Mouse (Mus musculus) lung, postnatal 4 days (tissue): Measurements from ENCODE around the gene Ddx27.

Experiments used
- DNase-seq, 2 experiments: peaks; one replicate each; pipeline ENCODE4 v3.0.0; 2021

Gene Ddx27

DNA sequence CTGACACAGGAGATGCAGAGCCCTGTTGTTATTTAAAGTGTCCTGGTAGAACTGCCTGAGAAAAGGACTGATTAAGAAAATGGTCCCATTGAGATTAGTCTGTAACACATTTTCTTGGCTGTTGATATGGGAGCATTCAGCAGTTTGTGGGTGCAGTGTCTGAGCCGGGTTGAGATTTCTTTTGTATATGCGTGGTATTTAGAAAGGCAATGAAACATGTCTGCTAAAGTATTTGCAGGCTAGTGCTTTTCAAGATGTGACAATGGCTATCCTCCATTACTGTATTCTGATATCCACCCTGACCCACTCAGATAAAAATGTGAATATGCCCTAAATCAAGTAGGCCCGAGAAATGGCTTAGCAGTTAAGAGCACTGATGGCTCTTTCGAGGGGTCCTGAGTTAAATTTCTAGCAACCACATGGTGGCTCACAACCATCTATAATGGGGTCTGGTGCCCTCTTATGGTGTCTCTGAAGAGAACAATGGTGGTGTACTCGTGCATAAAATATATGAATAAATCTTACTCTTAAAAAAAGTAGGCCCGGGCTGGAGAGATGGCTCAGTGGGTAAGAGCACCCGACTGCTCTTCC is 49.0 kb downstream of the Ddx27 start:
- no peak for DNase-seq

DNA sequence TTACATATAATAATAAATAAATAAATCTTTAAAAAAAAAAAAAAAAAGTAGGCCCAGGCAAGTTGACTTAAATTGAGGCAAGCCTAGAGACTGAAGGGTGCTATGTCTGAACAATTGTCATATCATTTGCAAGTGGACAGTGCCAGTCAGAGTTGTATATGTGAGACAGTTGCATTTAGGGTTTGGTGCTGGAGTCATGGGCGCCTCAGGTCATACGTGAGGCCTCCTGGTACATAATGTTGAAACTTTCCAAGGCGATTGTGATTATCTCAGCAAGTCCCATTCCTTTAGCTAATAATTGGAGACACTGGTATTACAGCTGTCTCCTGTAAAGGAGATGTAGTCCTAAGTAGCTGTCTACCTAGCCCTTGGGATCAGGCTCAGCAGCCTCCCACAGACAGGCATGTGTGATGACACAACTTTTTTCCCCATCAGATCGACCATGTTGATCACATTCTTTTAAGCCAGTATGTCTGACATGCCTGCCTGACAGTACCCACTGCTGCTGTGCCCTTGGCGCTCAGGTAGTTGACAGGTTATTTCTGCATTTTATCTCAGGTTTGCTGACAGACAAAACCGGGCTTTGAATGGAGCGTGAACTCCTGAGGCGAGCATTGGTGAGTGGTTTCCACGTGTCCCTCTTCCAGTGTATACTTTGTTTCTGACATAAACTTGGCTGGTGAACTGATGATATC is 49.8 kb downstream of the Ddx27 start:
- DNase-seq = no peak

DNA sequence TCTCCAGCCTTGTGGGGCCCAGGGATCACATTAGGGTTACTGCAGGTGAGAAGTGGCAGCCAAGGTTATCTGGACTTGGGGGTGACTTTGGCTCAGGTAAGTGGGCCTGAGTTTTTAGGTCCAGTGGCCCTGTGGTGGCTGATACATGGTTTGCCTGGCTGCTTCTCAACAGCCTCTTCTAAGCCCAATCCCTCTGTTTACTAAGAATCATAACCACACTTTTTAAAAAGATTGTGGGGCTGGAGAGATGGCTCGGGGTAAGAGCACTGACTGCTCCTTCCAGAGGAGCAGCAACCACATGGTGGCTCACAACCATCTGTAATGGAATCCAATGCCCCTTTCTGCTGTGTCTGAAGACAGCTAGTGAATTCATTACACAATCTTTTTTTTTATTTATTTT is 51.0 kb downstream of the Ddx27 start:
- DNase-seq = no peak

DNA sequence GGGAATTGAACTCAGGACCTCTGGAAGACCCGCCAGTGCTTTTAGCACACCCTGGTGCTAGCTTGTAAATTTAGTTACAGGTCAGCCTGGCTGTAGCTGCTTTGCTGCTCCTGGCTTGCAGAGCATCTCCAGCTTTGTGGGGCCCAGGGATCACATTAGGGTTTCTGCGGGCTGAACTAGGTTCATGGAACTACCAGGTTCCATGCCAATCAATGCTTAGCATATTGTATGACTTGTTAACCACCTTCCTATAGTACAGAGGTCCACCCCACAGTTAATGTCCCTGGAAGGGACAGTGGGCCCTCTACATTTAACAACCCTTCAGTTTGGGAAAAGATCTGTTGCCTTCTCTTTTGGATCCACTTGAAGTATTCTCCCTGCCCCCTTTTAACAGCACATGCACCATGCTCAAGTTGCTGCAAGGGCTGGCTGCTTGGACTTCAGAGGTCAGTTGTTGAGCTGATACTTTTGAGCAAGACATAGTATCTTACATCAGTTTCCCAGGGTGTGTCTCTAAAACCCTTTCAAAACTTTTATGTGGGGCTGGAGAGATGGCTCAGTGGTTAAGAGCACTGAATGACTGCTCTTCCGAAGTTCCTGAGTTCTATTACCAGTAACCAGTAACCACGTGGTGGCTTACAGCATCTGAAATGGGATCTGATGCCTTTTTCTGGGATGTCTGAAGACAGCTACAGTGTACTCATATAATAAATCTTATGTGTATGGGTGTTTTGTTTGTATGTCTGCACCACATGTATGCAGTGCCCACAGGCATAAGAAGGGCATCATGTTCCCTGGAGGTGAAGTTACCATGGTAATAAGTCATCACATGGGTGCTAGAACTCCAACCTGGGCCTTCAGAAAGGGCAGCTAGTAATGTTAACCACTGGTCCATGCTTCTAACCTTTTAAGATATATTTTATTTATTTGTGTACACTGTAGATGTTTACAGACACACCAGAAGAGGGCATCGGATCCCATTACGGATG is 51.8 kb downstream of the Ddx27 start:
- DNase-seq = no peak

DNA sequence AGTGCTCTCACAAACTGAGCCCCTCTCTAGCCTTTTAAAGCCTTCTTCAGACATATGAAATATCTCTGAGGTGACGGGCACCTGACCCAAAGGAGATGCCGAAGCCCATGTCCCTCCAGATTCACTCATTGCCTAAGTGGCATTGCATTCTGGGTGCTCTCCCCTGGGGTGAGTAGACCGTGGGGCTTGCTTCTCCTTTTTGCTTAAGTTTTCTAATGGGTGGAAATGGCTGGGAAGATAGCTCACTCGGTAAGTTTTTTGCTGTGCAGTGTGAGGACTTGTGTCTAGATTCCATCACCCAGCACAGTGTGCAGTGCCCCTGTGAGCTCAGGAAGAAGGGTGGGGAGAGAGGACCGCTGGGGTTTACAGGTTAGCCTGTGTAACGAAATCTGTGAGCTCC is 52.6 kb downstream of the Ddx27 start:
- no peak for DNase-seq

DNA sequence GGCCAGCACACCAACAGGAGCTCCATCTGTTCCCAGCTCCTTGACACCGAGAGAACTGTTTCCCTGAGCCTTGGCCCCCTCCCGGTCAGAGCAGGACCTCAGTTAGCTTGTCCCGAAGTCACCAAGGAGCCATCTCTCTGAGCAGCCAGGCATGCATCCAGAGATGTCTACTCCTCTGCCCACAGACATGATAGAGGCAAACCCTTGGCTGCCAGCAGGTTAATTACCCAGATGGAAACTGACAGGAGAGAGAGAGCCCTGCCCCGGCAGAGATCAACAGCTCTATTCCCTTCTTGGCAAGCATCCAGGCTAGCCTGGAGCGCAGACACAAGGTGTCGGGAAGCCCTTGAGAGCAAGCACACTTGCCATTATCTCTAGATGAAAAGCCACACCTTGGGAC is 55.3 kb downstream of the Ddx27 start:
- no peak for DNase-seq

DNA sequence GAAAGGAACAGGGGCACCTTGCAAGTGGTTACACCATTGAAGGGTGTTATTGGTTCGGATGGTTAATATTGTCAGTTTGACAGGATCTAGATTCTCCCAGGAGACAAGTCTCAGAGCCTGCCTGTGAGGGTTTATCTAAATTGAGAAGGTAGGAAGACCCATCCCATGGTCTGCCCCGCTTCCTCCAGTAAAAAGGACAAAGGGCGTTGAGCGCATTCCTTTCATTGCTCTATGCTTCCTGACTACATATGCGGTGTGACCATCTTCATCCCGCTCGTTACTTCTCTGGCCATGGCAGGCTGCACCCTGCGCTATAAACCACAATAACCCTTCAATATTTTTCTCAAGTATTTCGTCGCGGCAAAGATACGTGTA is 56.3 kb downstream of the Ddx27 start:
- no peak for DNase-seq

DNA sequence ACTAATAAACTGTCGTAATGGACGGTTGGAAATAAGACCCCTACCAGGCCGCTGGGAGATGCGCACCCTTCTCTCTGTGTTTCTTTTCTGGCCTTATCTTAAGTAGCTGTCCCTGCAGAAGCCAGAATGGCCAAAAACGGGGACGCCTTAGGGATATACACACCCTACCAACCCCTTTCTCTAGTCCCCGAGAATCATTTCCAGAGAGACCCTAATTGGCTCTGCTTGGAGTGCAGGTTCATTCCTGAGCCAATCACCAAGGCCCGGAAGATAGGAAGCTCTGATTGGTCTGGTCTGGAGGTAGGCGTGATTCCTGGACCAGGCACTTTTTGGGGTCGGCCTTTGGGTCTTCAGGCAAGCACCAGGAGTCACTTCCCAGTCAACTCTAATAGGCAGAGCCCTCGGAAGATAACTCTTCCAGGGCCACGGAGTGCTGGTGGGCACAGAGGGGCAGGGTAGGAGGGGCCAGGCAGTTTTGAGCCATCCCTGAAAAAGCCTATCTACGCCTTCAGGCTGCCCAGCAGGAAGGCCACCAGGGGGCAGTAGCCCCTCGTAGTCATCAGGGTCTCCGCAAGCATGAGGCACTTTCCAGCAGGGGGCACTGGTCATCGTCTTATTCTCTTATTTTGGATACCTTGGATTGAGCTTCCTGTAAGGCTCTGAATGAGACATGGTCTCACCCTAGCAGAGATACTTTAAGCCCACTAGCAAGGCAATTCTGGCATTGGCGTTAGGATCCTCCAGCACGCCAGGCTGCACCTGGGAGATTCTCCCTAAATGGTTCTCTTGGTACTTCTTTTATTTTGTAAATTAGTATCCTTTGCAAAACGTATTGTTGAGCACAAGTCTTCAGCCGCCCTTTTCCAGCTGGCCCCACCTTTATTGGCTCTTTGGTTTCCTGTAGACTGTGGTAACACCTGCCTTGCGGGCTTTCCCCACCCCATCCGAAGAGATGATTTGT is 56.9 kb downstream of the Ddx27 start:
- DNase-seq = peak; percentile 91 to 95

DNA sequence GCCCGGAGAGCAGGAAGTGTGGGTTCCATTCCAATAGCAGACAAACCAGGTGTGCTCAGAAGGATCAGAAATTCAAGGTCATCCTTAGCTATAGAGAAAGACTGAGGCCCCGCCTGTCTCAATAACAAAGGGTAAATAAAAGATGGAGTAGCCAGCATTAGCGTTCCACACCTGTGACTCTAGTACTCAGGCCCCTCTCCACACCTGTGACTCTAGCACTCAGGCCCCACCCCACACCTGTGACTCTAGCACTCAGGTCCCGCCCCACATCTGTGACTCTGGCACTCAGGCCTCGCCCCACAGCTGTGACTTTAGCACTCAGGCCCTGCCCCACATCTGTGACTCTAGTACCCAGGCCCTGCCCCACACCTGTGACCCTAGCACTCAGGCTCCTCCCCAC is 59.6 kb downstream of the Ddx27 start:
- DNase-seq = no peak

DNA sequence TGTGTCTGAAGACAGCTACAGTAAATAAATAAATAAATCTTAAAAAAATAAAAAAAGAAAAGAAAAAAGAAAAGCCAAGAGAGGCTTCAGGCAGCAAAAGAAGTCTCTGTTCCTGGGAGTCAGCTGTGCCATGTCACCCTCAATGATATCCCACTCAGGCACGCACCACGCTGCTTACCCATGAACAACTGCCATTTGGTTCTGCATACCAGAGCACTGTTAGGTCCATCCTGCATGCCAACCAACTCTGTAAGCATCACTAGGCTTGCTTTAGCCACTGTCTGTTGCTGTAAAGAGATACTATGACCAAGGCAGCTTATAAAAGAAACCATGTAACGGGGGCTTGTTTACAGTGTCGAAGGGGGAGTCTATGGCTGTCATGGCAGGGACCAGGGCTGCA is 61.4 kb downstream of the Ddx27 start:
- no peak for DNase-seq

DNA sequence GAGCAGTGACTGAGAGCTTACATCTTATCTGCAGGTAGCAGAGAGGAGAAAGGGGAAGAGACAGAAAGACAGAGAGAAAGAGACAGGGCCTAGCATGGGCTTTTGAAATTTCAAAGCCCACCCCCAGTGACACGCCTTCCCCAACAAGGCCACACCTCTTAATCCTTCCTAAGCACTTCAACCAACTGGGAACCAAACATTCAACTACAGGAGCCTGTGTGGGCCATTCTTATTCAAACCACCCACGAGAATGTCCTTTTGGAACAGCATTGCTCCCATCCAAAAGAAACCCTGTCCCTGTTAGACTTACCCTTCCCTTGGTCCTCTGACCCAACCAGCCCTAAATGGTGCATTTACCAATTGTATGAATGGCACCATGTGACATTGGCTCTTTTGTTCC is 61.8 kb downstream of the Ddx27 start:
- no peak for DNase-seq

DNA sequence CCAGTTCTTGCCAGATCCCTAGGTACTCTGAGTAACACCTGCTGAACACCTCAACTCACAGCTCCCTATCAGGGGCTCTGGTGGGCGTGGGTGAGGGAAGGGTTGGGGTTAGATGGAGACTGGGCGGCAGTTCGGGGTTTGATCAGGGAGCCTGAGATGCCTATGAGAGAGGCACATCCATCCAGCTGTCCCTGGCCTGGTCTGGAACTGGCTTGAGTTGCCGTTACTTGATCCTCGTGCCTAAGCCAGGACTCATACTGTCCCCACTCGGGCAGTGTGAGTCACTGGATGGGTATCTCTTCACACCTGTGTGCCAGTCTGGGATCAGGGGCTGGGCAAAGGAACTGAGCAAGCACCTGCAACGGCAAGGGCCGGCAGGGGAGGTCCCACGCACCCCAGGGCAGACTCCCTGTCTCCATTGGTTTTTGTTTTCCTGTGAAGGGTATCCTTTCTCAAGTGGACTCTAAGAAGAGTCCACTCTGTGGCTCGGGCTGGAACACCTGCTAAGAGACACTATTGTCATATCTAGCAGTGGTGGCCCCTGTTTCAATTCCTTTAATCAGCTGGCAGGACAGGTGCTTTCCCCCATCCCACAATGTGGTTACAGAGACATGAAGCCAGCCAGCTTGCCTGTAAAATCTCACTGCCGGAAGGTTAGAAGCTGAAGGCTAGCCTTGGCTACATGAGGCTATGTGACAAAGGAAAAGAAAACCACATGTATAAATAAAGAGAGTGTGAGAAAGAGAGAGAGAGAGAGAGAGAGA is 62.4 kb downstream of the Ddx27 start:
- no peak for DNase-seq

DNA sequence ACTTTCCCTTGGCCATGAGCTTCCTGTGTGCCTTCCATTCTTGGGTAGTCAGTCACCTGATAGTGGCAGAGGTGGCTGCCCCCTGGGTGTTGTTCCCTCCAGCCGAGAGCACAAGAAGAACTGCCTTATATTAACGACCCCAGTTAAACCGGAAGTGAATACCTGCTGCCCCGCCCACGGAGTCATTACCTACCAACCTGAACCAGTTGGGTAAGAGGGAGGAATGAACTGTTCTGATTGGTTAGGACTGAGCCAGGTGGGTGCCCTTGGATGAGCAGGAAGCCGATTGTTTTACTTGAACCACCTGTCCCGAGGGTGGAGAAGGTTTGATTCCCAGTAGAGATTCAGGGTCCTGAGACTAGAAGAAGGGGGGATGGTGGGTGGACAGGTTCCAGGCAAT is 63.5 kb downstream of the Ddx27 start:
- no peak for DNase-seq

DNA sequence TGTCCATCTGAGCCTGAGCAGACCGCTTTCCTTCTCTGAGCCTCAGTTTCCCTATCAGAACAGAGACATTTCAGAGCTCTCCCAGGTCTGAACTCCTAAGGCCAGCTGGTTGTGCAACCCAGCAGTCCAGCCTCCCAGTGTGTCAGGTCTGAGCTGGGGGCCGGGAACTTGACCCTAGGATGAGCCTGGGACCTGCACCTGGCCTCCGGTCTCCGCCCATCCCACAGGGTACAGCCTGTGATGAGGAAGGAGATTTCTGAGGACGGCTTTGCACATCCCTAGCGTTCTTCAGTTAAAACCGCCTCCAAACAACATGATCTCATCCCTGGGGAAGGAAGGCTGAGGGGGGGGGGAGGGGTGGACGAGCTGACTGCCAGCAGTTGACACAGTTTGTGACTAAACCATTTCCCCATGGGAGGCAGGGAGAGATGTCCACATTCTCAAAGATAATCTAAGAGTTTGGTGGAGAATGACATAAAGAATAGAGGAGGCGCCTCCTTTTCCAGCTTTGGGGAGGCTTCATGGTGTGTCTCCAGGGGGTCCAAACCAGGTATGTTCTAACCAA is 64.0 kb downstream of the Ddx27 start:
- DNase-seq = no peak

DNA sequence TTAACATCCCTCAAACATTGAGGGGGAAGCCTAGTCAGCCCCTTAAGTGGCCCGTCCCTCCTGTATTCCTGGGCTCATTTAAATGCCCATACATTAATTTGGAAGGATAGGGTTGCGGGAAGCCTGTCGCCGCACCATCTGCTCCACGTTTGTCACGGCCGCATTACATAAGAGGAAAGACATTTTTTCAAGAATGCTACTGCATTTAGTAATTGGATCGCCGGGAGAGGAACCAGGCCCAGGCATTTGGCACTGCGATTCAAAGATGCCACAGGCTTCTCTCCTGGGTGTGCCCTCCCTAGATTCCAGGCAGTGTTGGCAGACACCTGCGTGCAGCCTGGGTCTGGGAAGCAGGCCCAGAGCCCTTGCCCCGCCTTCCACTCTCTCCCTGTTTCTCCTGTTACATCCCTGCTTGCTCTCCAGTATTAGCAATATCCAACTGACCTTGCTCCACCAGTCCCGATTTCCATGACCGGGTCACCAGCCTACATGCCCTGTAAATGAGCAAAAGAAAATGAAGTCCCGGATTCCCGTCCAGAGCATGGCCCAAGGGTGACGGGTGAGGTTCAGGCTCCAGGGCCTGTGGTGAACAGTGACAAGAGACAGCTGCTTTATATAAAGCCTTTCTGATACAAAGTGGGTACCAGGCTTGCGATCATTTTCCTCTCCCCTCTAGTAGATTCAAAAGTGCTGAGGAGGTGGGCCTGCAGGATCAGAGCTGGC is 64.7 kb downstream of the Ddx27 start:
- DNase-seq = peak in 1 of 2 experiments; percentile 55

DNA sequence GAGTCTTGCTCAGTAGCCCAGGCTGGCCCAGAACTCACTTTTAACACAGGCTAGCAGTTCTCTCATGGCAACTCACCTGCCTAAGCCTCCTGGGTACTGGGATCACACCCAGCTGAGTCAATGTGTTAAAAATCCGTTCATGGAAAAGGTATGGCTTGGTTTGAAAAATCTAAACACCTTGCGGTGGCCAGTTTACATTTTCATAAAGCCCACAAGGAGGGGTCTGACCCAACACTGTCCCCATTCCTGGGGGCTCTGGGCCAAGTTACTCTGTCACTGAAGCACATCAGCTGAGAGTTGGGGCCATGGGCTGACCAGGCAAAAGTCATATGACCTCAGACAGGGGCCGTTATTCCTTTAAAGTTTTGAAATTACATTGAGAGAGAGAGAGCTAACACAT is 65.4 kb downstream of the Ddx27 start:
- no peak for DNase-seq

DNA sequence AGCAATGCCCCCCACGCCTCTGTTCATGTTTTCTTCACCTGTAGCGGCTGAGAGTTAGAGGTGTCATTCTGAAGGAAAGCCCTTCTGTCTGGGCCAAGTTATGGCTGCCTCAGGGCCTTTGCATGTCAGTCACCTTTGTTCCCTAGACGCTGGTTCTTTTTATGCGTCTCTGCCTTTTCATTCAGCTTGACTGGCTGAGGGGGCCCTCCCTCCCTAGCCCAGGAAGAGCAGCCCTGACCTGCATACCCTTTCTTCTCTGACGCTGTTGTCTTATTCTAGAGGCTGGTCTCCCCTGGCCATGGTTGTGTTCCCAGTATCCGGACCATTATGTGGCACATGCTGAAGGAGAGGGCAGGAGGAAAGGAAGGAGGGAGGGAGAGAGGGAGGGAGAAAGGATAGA is 66.1 kb downstream of the Ddx27 start:
- DNase-seq = no peak

DNA sequence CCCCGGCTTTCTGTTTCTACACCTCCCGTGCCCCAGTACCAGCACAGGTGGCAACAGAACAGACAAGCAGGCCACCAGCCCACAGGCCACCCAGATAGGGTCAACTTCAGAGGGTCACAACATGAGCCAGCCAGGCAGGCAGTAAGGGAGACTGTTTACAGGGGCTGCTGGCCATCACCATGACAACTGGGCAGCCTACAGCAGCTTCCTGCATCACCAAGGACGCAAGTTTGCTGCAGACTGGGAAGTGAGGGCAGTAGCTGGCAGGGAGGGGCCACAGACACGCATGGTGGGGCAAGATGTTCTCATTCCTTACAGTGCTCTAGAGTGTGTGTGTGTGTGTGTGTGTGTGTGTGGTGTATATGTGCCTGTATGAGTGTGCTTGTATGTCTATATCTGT is 66.6 kb downstream of the Ddx27 start:
- DNase-seq = peak; percentile 40 to 68
